Mouse (Mus musculus) spleen, postnatal 36 days (tissue): ENCODE results near the gene Tmcc3.

ENCODE experiments used
- DNase-seq, 2 experiments: peaks; one replicate each; pipeline ENCODE4 v3.0.0; 2022; ENCODE audit warnings: low spot score in 2 of 2, mixed read lengths in 1 of 2

Gene Tmcc3

DNA sequence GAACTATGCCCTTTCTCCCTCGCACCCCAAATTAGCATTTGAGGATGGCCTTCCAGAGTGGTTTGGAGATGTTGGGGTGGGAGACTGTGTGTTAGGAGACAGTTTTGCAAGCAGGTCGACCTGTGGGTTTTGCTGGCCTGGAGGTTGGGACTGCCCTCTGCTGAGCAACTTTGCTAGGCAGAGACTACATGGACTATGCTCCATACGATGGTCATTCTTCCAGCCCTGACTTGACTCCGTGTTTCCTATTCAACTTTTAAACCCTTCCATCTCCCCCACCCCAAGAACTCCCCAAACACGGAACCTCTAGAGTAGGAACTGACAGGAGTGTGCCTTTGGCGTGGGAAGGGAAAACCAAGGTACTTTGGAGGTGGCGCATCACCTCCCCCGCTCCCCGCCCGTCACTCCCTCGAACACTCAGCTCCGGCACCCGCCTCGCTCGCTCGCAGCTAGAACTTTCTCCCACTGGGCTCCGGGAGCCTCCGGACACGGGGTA is at the start of gene Tmcc3:
Tmcc3 (plus strand) TSS at position 439 of the 496 bp plus-strand sequence.
- no peak for DNase-seq

- no peak for DNase-seq
These were observed 49.1 kb upstream of the Tmcc3 start for GRCm38 (mm10) chr10:94262646-94263045.

- DNase-seq, result no peak
These were observed 48.5 kb upstream of the Tmcc3 start for GRCm38 (mm10) chr10:94263211-94263610.

DNA sequence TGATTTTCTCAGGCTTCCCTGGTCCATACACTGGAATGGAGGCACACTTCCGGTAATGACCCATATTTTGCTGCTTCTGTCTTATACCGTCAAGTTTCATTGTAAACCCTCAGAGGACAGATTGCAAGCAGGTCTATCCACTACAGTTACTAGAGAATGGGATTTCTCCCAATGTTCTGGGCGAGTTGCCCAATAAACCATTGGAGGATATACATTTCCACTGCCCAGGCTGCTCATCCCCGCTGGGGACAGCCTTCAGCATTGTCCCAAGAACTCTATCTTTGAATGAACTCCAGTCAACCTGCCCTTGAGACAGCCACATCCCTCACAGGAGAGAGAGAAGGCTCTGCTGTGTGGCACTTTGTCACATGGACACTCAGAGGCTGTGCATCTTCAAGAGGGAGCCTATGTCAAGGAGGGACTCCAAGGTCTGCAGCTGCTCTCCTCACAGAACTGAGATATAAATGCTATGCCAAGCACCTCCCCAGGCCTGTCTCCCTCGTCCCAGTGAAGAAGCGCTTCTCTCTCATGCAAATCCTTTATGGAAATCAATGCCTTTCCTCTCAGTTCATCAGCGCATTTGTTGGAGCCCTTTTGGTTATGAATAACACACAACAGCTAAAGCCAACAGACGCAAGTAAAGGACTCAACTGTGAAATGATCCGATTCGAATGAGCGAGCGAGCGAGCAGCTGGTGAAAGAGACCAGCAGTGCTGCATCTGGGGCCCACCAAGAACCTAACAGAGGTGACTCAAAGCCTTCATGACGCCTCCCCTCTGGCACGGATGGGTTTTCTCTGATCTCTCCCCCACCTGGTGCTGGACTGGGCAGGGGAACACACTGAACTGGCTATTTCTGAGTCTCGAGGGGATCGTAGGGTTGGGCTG is 45.9 kb upstream of the Tmcc3 start:
- DNase-seq, result no peak

DNA sequence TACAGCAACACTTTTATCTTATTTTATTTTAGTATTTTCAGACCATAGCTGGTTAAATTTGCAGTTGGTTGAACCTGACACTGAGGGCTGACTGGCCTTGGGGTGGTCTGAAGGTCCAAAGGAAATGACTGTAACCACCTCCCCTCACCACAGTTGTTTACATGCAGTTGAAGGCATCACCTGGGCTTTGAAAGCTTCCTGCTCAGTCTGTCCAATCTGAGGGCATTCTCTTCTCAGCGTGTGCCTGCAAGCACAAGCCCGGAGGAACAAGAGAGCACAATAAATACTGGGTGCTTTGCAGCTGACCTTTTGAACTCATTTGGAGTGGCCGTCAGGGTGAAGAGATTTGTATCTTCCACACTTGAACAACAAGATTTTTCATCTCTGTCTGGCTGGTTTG is 36.4 kb upstream of the Tmcc3 start:
- no peak for DNase-seq

GRCm38 (mm10) chr10:94276511-94276910 is 35.2 kb upstream of the Tmcc3 start:
- DNase-seq, result no peak

DNA sequence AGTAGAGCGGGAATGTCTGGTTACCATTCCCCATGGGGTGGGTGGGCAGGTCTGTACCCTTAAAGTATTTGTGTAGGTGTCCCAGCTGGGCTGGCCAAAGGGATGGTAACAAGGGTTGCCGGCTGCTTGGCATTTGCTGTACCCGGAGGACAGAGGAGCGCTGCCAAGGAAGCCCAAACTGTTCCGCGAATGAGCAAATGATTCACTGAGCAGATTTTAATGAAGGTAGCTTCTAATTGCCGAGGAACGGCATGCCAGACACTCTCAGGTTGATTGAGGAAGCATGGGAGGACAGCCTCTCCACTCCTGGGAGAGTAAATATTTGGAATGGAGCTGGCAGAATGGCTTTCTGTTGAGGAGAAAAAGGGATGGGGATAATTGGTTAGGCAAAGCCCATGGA is 29.6 kb upstream of the Tmcc3 start:
- no peak for DNase-seq

- DNase-seq, result no peak
These were observed 29.0 kb upstream of the Tmcc3 start for GRCm38 (mm10) chr10:94282797-94283196.

DNA sequence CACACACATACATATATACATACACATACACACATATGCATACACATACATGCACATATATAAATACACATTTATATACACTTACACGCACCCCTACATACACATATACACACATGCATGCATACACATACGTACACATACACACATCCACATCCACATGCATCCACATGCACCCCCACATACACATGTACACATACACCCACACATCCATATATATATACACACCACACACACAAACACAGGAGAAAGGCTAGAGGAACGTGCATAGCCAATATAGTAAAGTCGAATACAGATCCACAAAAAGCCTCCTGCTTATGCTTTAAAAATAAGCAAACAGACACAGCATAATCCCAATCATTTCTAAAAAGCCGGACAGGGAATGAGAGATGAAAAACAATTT is 17.3 kb upstream of the Tmcc3 start:
- DNase-seq, result no peak

DNA sequence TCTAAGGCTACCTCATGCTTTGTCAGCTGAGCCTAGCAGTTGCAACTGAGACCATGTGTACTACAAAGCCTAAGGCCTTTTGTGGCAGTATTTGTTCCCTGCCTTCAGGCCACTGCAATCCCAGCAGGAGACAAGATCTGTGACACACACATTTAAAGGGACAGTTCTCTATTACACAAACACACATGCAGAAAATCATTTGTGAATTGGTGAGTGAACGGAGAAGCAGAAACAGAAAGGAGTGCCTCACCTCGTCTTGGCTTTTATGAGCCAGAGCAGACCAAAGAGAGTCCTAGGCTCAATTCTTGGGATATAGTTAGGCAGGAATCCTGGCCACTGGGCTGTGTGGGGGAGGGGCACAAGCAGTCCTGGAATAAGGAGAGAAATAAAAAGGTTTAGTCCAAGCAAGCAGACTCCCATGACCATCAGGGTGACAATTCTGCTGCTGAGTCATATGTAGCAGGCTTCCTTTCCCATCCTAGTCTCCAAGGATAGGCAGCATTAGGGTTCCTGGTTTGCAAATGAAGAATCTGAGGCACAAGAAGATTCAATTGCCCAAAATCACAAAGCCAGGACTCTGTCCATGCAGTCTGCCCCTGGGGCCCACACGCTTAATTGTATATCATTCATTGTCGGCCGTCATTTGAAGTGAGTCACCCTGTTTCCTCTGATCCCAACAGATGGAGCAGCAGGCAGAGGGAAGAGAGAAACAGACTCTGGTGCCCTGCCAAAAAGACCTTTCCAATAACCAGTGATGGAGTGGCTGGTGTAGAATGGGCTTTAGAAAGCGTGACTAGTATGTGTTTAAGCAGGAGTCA is 16.6 kb upstream of the Tmcc3 start:
- DNase-seq, result no peak

DNA sequence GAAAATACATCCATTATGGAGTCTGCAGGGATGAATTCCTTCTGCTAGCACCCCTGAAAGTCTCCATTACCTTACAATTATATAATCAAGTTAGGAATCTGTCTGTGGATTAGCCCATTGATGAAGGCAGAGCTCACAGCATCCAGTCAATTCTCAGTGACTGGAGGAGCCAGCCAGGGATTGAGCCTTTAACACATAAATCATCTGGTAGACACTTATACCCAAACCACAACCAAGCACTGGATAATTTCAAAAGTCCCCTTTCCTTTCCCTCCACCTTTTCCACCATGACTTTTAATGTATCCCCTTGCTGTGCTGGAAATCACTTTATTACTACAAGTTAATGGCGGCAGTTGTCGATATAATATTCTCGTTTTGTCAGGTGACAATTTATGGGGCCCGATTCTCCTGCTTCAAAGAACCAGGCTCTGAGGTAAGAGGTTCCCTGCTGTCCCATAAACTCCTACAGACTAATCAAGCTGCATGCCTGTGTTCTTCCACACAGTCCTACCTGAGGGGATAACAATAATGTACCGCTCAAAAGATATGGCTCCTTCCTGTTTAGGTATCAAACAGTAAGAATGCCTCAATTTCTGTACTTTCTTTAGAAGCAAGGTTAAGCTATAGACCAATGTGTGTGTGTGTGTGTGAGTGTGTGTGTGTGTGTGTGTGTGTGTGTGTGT is 15.7 kb upstream of the Tmcc3 start:
- no peak for DNase-seq

- DNase-seq, result no peak
These were observed 13.3 kb upstream of the Tmcc3 start, which contains the start of gene Gm4792 for GRCm38 (mm10) chr10:94298471-94298870. Gene Gm4792, minus strand, starts transcription at chr10:94298703.

- DNase-seq, result no peak
These were observed 12.4 kb upstream of the Tmcc3 start for GRCm38 (mm10) chr10:94299301-94299700.

DNA sequence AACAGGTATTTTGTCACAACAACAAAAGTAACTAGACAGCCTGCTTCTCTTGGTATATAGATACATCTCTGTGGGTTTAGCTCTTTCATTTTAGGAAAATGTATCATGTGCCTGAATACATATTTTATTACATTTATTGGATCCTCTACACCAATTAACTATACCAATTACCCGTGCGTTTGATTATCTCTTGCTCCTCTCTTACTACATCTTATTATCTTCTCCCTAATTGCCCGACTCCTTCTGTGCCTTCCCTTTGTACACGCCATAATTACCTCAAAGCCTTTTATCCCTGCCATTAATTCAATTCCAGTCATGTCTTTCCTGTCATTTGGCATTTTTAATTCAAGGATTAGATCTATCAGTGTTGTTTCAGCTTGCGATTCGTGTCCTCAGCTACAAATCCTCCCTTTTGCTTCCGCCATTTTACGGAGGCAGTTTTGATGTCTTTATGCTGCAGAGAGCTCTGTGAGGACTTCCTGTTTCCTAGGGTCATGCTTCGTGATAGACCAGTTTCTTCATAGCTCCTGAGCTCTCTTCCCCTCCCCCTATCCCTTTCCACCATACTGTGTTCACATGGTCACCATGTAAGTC is 7.6 kb upstream of the Tmcc3 start:
- DNase-seq, result no peak

GRCm38 (mm10) chr10:94305526-94305925 is 6.2 kb upstream of the Tmcc3 start:
- no peak for DNase-seq

GRCm38 (mm10) chr10:94310499-94311267 is 1.1 kb upstream of the Tmcc3 start:
- no peak for DNase-seq

- DNase-seq, result no peak
These were observed 412 bp downstream of the Tmcc3 start for GRCm38 (mm10) chr10:94312007-94312715.

DNA sequence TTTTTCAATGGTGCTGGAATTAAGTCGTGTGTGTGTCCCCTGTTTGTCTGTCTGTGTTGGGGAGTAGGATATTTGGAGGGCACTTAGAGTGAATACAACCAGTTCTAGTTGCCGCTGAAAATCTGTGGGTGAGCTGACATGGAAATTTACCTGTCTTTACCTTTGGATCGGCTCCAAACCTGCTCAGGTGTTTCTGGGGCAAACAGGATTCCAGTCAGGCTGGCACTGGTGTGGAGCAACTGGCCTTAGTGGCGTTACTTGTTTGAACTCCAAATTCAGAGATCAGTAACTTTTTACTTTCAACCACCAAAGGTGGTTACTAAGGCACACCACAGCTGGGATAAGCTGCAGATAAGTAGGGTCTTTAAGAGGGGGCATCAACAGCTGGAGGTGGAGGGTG is 1.4 kb downstream of the Tmcc3 start:
- DNase-seq, result no peak

GRCm38 (mm10) chr10:94318574-94318973 is 6.8 kb downstream of the Tmcc3 start:
- no peak for DNase-seq

- no peak for DNase-seq
These were observed 18.2 kb downstream of the Tmcc3 start for GRCm38 (mm10) chr10:94329962-94330361.
